Mouse (Mus musculus) layer of hippocampus, adult 9-11 months (tissue): ENCODE measurements around the gene Tfap2b.

ENCODE experiments used
- DNase-seq: peaks from one replicate; pipeline ENCODE4 v3.0.0; 2022

Gene Tfap2b

GRCm38 (mm10) chr1:19234432-19235205 is 25.9 kb downstream of the Tfap2b start:
- no peak for DNase-seq

- DNase-seq: no peak
Observed at GRCm38 (mm10) chr1:19236051-19236450, 27.3 kb downstream of the Tfap2b start.

- DNase-seq: no peak
Observed at GRCm38 (mm10) chr1:19236591-19236990, 27.9 kb downstream of the Tfap2b start.

GRCm38 (mm10) chr1:19237061-19237460 is 28.3 kb downstream of the Tfap2b start:
- no peak for DNase-seq

GRCm38 (mm10) chr1:19237721-19238410 is 29.2 kb downstream of the Tfap2b start:
- DNase-seq: no peak

GRCm38 (mm10) chr1:19240054-19240453 is 31.3 kb downstream of the Tfap2b start:
- DNase-seq: no peak

- no peak for DNase-seq
Observed at GRCm38 (mm10) chr1:19241316-19241715, 32.6 kb downstream of the Tfap2b start.

- DNase-seq: no peak
Observed at GRCm38 (mm10) chr1:19242021-19242420, 33.3 kb downstream of the Tfap2b start.

GRCm38 (mm10) chr1:19245032-19245431 is 36.3 kb downstream of the Tfap2b start:
- no peak for DNase-seq

GRCm38 (mm10) chr1:19251286-19251685 is 42.6 kb downstream of the Tfap2b start:
- no peak for DNase-seq

- no peak for DNase-seq
Observed at GRCm38 (mm10) chr1:19269596-19269995, 60.9 kb downstream of the Tfap2b start.
